Mouse (Mus musculus): ENCODE data around the gene Defa22. TPM values are rescaled to one million over a fixed set of nuclear protein-coding genes. Genes with fewer than 3 reads are reported as not detected.
"Not testable (repeated sequence)": the region's sequence is repeated elsewhere in the genome, so short reads cannot be mapped to it uniquely, and the experiment has no call there.

Defa22 gene
- total RNA-seq (2022) = not detected

GRCm38 (mm10) chr8:21161977-21162376 lies at the start of gene Defa22:
Gene Defa22, plus strand, starts transcription at chr8:21162277.
- not testable (repeated sequence) for DNase-seq (ENCODE audit: low spot score in 2 of 2)

DNA sequence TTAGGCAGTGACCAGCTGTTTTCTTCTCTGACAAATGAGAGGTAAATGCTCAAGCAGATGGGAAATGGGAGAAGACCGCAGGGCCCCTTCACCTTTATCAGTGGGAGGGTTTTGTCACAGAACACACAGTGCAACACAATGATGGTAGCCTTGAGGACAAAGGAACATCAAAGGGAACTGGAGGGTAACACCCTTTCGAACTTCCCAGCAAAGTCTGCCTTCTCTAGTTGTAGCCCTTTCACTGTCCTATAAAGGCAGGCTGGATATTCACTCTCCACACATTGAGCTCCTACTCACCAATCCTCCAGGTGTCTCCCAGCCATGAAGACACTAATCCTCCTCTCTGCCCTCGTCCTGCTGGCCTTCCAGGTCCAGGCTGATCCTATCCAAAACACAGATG lies 27.7 kb upstream of the Defa22 start, which contains the start of gene Defa30:
Gene Defa30, plus strand, starts transcription at position 301 of the 400 bp plus-strand sequence.
- not testable (repeated sequence) for DNase-seq (ENCODE audit: low spot score in 2 of 2)

DNA sequence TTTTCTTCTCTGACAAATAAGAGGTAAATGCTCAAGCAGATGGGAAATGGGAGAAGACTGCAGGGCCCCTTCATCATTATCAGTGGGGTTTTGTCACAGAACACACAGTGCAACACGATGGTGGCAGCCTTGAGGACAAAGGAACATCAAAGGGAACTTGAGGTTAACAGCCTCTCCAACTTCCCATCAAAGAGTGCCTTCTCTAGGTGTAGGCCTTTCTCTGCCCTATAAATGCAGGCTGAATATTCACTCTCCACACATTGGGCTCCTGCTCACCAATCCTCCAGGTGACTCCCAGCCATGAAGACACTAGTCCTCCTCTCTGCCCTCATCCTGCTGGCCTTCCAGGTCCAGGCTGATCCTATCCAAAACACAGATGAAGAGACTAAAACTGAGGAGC lies 29.2 kb downstream of the Defa22 start, which contains the start of gene Defa31:
Gene Defa31, plus strand, starts transcription at position 301 of the 400 bp plus-strand sequence.
- not testable (repeated sequence) for DNase-seq (ENCODE audit: low spot score in 2 of 2)

- DNase-seq (ENCODE audit: low spot score in 2 of 2) = not testable (repeated sequence)
These were observed 39.2 kb downstream of the Defa22 start, which contains the start of gene Gm15293 for GRCm38 (mm10) chr8:21201261-21201660. Gene Gm15293, plus strand, starts transcription at chr8:21201561.

Other genes with a start within 250 kb of the Defa22 start
- gene Gm6040, start 240.2 kb upstream of the Defa22 start, total RNA-seq (2022) = not detected
- gene AY761185, start 217.6 kb upstream of the Defa22 start, total RNA-seq (2022) = not detected
- gene Defa21, start 136.7 kb upstream of the Defa22 start, total RNA-seq (2022) = not detected
- not detected for gene Defa23, start 107.2 kb upstream of the Defa22 start, total RNA-seq (2022)
- gene Defa35, start 97.2 kb upstream of the Defa22 start, total RNA-seq (2022) = not detected
- gene Defa25, start 77.8 kb upstream of the Defa22 start, total RNA-seq (2022) = not detected
- not detected for gene Gm14851, start 66.2 kb upstream of the Defa22 start, total RNA-seq (2022)
- gene Defa30, start 27.6 kb upstream of the Defa22 start, total RNA-seq (2022) = not detected
- not detected for gene Defa31, start 29.3 kb downstream of the Defa22 start, total RNA-seq (2022)
- gene Gm15293, start 39.3 kb downstream of the Defa22 start, total RNA-seq (2022) = not detected
- gene Gm15292, start 87.5 kb downstream of the Defa22 start, total RNA-seq (2022) = not detected
- not detected for gene Defa27, start 153.3 kb downstream of the Defa22 start, total RNA-seq (2022)
- not detected for gene Defa29, start 164.7 kb downstream of the Defa22 start, total RNA-seq (2022)
- not detected for gene Defa2, start 216.2 kb downstream of the Defa22 start, total RNA-seq (2022)
- not detected for gene Defa33, start 229.5 kb downstream of the Defa22 start, total RNA-seq (2022)